Mouse (Mus musculus) embryonic facial prominence, embryonic 14.5 days (tissue): ENCODE measurements around the gene Tcf20. TPM values are rescaled to one million over a fixed set of nuclear protein-coding genes. Genes with fewer than 3 reads are reported as not detected.
A peak's percentile ranks its signal among the peaks of the same experiment; 100 is the strongest.

Source experiments
- ATAC-seq: fragments of 200-750 bp; cut with Nextera tagmentation; 2 replicates; pipeline ENCODE4 v1.8.0; 2017; ENCODE audit warnings: low read depth, moderate number of reproducible peaks, moderate TSS enrichment
- DNase-seq: peaks from one replicate; pipeline ENCODE4 v3.0.0-alpha.2; 2015; ENCODE audit warnings: low spot score
- H3K27ac ChIP-seq: fragments of 300-500 bp; sonication (generic); replicated peaks from 2 replicates; pipeline ENCODE4 v1.5.1; 2014; ENCODE audit warnings: low read depth, mild to moderate bottlenecking, low read length, moderate library complexity
- H3K27me3 ChIP-seq: fragments of 300-500 bp; sonication (generic); replicated peaks from 2 replicates; pipeline ENCODE4 v1.6.1; 2014; ENCODE audit warnings: low read length; ENCODE audit not compliant: control insufficient read depth, insufficient read depth
- H3K36me3 ChIP-seq: fragments of 300-500 bp; sonication (generic); 2 replicates; pipeline ENCODE4 v1.6.1; 2014; ENCODE audit warnings: low read length, mixed read lengths; ENCODE audit not compliant: control insufficient read depth, insufficient read depth
- H3K4me1 ChIP-seq: fragments of 300-500 bp; sonication (generic); 2 replicates; pipeline ENCODE4 v1.6.1; 2014; ENCODE audit warnings: antibody characterized with exemption, low read length; ENCODE audit not compliant: control insufficient read depth, insufficient read depth
- H3K4me2 ChIP-seq: fragments of 300-500 bp; sonication (generic); 2 replicates; pipeline ENCODE4 v1.6.1; 2014; ENCODE audit warnings: low read depth, mild to moderate bottlenecking, low read length, moderate library complexity, mixed read lengths
- H3K4me3 ChIP-seq: fragments of 300-500 bp; sonication (generic); 2 replicates; pipeline ENCODE4 v1.5.1; 2014; ENCODE audit warnings: low read depth, mild to moderate bottlenecking, low read length
- H3K9ac ChIP-seq: fragments of 300-500 bp; sonication (generic); 2 replicates; pipeline ENCODE4 v1.6.1; 2014; ENCODE audit warnings: low read depth, mild to moderate bottlenecking, low read length, moderate library complexity, mixed read lengths
- H3K9me3 ChIP-seq: fragments of 300-500 bp; sonication (generic); 2 replicates; pipeline ENCODE4 v1.6.1; 2016; ENCODE audit warnings: low read length; ENCODE audit not compliant: control insufficient read depth
- WGBS: fragments of 180-500 bp; shearing (Covaris S2); extraction: QIAGEN DNeasy Blood & Tissue Kit; methylation state at CpG from one replicate; pipeline ENCODE4 v1.1.7; 2014; 5-methylcytosine and 5-hydroxymethylcytosine counted together
- polyA plus RNA-seq: library from polyadenylated mRNA; unstranded; fragments of >200 nt; fragmentation: Nextera tagmentation; extraction: Ambion mirVana; gene quantifications from 2 replicates; pipeline ENCODE4 v1.2.1, GENCODE M21; 2014

Tcf20 gene
- 11.3 and 12.3 TPM in 2 replicates for polyA plus RNA-seq

- peak; percentile 96 for DNase-seq
- WGBS = under 1% methylated on average over 20 of the region's 20 CpGs
- no peaks in the 10 kb centered on the region for H3K9me3 ChIP-seq
- H3K9ac ChIP-seq = peak within 1 kb of the TSS; percentile 66
- peaks cover 8% of the 10 kb centered on the region for H3K27me3 ChIP-seq
- peak within 1 kb of the TSS; percentile 48 for H3K4me3 ChIP-seq
- no peak within 1 kb of the TSS for H3K27ac ChIP-seq
- peak; percentile 88 for ATAC-seq
- peak within 1 kb of the TSS; percentile 96 for H3K4me2 ChIP-seq
- H3K4me1 ChIP-seq = peaks cover 51% of the 10 kb centered on the region
- no peaks in the 10 kb centered on the region for H3K36me3 ChIP-seq
These were observed at the start of gene Tcf20 for GRCm38 (mm10) chr15:82987732-82988112. TSS of gene Tcf20 (minus strand) at chr15:82987872.

GRCm38 (mm10) chr15:83036900-83037519 is 49.3 kb upstream of the Tcf20 start:
- ATAC-seq = peak; percentile 45; the same call in 1 of the 2 replicates
- WGBS = 53% methylated on average over 14 of the region's 14 CpGs
- Histone ChIP-seq H3K4me3 (no peak overlapping the region), H3K27me3 (no peaks in the 10 kb centered on the region), H3K27ac (no peak overlapping the region), H3K4me2 (no peak overlapping the region), H3K36me3 (no peaks in the 10 kb centered on the region), H3K9ac (no peak overlapping the region), H3K9me3 (no peaks in the 10 kb centered on the region), H3K4me1 (peaks cover 48% of the 10 kb centered on the region)
- peak; percentile 85 for DNase-seq

- no peak overlapping the region for H3K27ac ChIP-seq
- no peak overlapping the region for H3K4me2 ChIP-seq
- WGBS = 66% methylated on average over 7 of the region's 7 CpGs
- no peak overlapping the region for H3K9ac ChIP-seq
- no peaks in the 10 kb centered on the region for H3K27me3 ChIP-seq
- peaks cover 41% of the 10 kb centered on the region for H3K4me1 ChIP-seq
- H3K36me3 ChIP-seq = no peaks in the 10 kb centered on the region
- DNase-seq (no peak), ATAC-seq (no peak)
- no peak overlapping the region for H3K4me3 ChIP-seq
- no peaks in the 10 kb centered on the region for H3K9me3 ChIP-seq
These were observed 48.4 kb upstream of the Tcf20 start for GRCm38 (mm10) chr15:83036089-83036488.

GRCm38 (mm10) chr15:83034275-83034977 is 46.8 kb upstream of the Tcf20 start:
- Histone ChIP-seq H3K4me2 (peak overlapping the region; percentile 21; the same call in 1 of the 2 replicates), H3K36me3 (no peaks in the 10 kb centered on the region), H3K4me1 (peaks cover 42% of the 10 kb centered on the region), H3K27ac (no peak overlapping the region), H3K9ac (no peak overlapping the region), H3K4me3 (no peak overlapping the region), H3K9me3 (no peaks in the 10 kb centered on the region), H3K27me3 (no peaks in the 10 kb centered on the region)
- DNase-seq = peak; percentile 72
- no peak for ATAC-seq
- 8% methylated on average over 17 of the region's 17 CpGs for WGBS

GRCm38 (mm10) chr15:83032981-83033541 is 45.4 kb upstream of the Tcf20 start, which contains the start of gene Nfam1:
TSS of gene Nfam1 (minus strand) at chr15:83033306.
- no peaks in the 10 kb centered on the region for H3K9me3 ChIP-seq
- 38% methylated on average over 17 of the region's 17 CpGs for WGBS
- DNase-seq = peak; percentile 43
- peaks cover 42% of the 10 kb centered on the region for H3K4me1 ChIP-seq
- no peak within 1 kb of the TSS for H3K4me3 ChIP-seq
- 0 out of 2 replicates have a peak within 1 kb of the TSS, but pooled peaks have one; percentile 21 for H3K4me2 ChIP-seq
- H3K36me3 ChIP-seq = no peaks in the 10 kb centered on the region
- no peak within 1 kb of the TSS for H3K27ac ChIP-seq
- H3K27me3 ChIP-seq = no peaks in the 10 kb centered on the region
- ATAC-seq = no peak
- no peak within 1 kb of the TSS for H3K9ac ChIP-seq

- WGBS = 44% methylated on average over 4 of the region's 4 CpGs
- Histone ChIP-seq H3K9ac (no peak overlapping the region), H3K36me3 (no peaks in the 10 kb centered on the region), H3K4me1 (peaks cover 40% of the 10 kb centered on the region), H3K4me2 (no peak overlapping the region), H3K27me3 (no peaks in the 10 kb centered on the region), H3K4me3 (no peak overlapping the region), H3K27ac (no peak overlapping the region), H3K9me3 (no peaks in the 10 kb centered on the region)
- DNase-seq (peak; percentile 41), ATAC-seq (no peak)
These were observed 43.2 kb upstream of the Tcf20 start for GRCm38 (mm10) chr15:83030884-83031283.

GRCm38 (mm10) chr15:83029725-83030718 is 42.4 kb upstream of the Tcf20 start:
- WGBS = 45% methylated on average over 11 of the region's 11 CpGs
- H3K9ac ChIP-seq = no peak overlapping the region
- peak overlapping the region; percentile 21; the same call in 1 of the 2 replicates for H3K4me2 ChIP-seq
- no peaks in the 10 kb centered on the region for H3K27me3 ChIP-seq
- peaks cover 46% of the 10 kb centered on the region for H3K4me1 ChIP-seq
- H3K4me3 ChIP-seq = no peak overlapping the region
- no peaks in the 10 kb centered on the region for H3K36me3 ChIP-seq
- no peak overlapping the region; the same call in 1 of the 2 replicates for H3K27ac ChIP-seq
- H3K9me3 ChIP-seq = no peaks in the 10 kb centered on the region
- no peak for DNase-seq
- ATAC-seq = no peak

GRCm38 (mm10) chr15:83026129-83026528 is 38.5 kb upstream of the Tcf20 start:
- Histone ChIP-seq H3K27ac (no peak overlapping the region; the same call in 1 of the 2 replicates), H3K9ac (no peak overlapping the region), H3K9me3 (no peaks in the 10 kb centered on the region), H3K27me3 (no peaks in the 10 kb centered on the region), H3K4me2 (peak overlapping the region; percentile 37; the same call in 1 of the 2 replicates), H3K4me1 (peaks cover 32% of the 10 kb centered on the region), H3K36me3 (no peaks in the 10 kb centered on the region), H3K4me3 (no peak overlapping the region)
- WGBS = 46% methylated on average over 8 of the region's 8 CpGs
- DNase-seq (no peak), ATAC-seq (no peak)
